Mouse (Mus musculus): Measurements from ENCODE around the gene Olfr10.

Olfr10 gene

GRCm38 (mm10) chr11:49326726-49327125 lies 22.2 kb downstream of the Olfr10 start:
- no peak for DNase-seq

GRCm38 (mm10) chr11:49329686-49330085 lies 25.1 kb downstream of the Olfr10 start:
- DNase-seq = no peak

GRCm38 (mm10) chr11:49334888-49335287 lies 30.3 kb downstream of the Olfr10 start, which contains the start of gene Olfr1390:
Gene Olfr1390 (plus strand): TSS chr11:49335188.
- no peak for DNase-seq

- DNase-seq = no peak
Measured at GRCm38 (mm10) chr11:49337150-49337832, 32.8 kb downstream of the Olfr10 start.

Data from spleen, adult 18-20 months (tissue).